Mouse (Mus musculus) heart, adult 2 months (tissue): ENCODE results near the gene Cyp2b10. TPM values are rescaled to one million over a fixed set of nuclear protein-coding genes. Genes with fewer than 3 reads are reported as not detected.

Experiments used
- DNase-seq, 2 experiments: peaks; one replicate each; pipeline ENCODE4 v3.0.0; 2021
- H3K27ac ChIP-seq: fragments of 200-600 bp; 2 replicates; pipeline ENCODE4 v1.8.1; 2022
- H3K27me3 ChIP-seq: fragments of 200-500 bp; 2 replicates; pipeline ENCODE4 v1.6.1; 2012; ENCODE audit warnings: mild to moderate bottlenecking, low read length, inconsistent platforms, mixed read lengths; ENCODE audit not compliant: control insufficient read depth, insufficient read depth
- H3K36me3 ChIP-seq: fragments of 200-500 bp; 2 replicates; pipeline ENCODE4 v1.6.1; 2012; ENCODE audit warnings: low read length, inconsistent platforms; ENCODE audit not compliant: control insufficient read depth, insufficient read depth
- H3K4me1 ChIP-seq: fragments of 200-500 bp; 2 replicates; pipeline ENCODE4 v1.6.1; 2011; ENCODE audit warnings: low read length; ENCODE audit not compliant: control insufficient read depth, insufficient read depth
- H3K4me3 ChIP-seq: fragments of 200-600 bp; 2 replicates; pipeline ENCODE4 v1.8.1; 2022
- H3K79me2 ChIP-seq: fragments of 200-500 bp; replicated peaks from 2 replicates; pipeline ENCODE4 v1.6.1; 2012; ENCODE audit warnings: mild to moderate bottlenecking, inconsistent platforms, low read length, moderate library complexity, mixed read lengths; ENCODE audit not compliant: control insufficient read depth, insufficient read depth
- H3K9ac ChIP-seq: fragments of 200-500 bp; 2 replicates; pipeline ENCODE4 v1.6.1; 2012; ENCODE audit warnings: low read depth, mild to moderate bottlenecking, control low read depth, inconsistent platforms, low read length, mixed read lengths
- CTCF ChIP-seq: fragments of 200-600 bp; IDR thresholded peaks from 2 replicates; pipeline ENCODE4 v1.8.1; 2022; ENCODE audit warnings: antibody characterized with exemption, mild to moderate bottlenecking, moderate library complexity
- EP300 ChIP-seq: fragments of 200-500 bp; IDR thresholded peaks from 2 replicates; pipeline ENCODE4 v1.6.1; 2011; ENCODE audit warnings: low read depth, low read length, control low read depth; ENCODE audit not compliant: insufficient read depth
- POLR2A ChIP-seq: fragments of 200-500 bp; IDR thresholded peaks from 2 replicates; pipeline ENCODE4 v1.6.1; 2011; ENCODE audit warnings: mild to moderate bottlenecking, low read depth, low read length, control low read depth; ENCODE audit not compliant: insufficient read depth
- WGBS: fragments of 180-500 bp; shearing (Covaris S2); methylation state at CpG from one replicate; pipeline ENCODE4 v1.1.7; 2018; 5-methylcytosine and 5-hydroxymethylcytosine counted together
- intact Hi-C: fragments of 180-260 bp; cut with DNase I; formaldehyde crosslinking; loops from one replicate; pipeline ENCODE4 v1.15.1; 2025
- polyA plus RNA-seq: library from polyadenylated mRNA; depleted of rRNA; stranded (reverse); fragments of >200 nt; gene quantifications from 2 replicates; pipeline ENCODE4 v1.2.3, GENCODE M21; 2012
- total RNA-seq, 2 experiments: library from RNA; stranded (reverse); gene quantifications; 2 replicates each; pipeline ENCODE4 v1.2.3; 2021

Gene Cyp2b10
- total and polyA plus RNA-seq, 3 experiments: 1.3 to 3.1 (median 1.8) TPM

- 84% methylated on average over 1 of the region's 1 CpGs for WGBS
- H3K4me3 ChIP-seq: no peak overlapping the region
- H3K27me3 ChIP-seq: no peaks in the 10 kb centered on the region
- no peak for DNase-seq
- no peak overlapping the region for H3K27ac ChIP-seq
- TF ChIP-seq EP300: no peak
- TF ChIP-seq POLR2A: no peak
- no peak for TF ChIP-seq CTCF
- H3K4me1 ChIP-seq: peaks cover 1% of the 10 kb centered on the region; the same call in 1 of the 2 replicates
- intact Hi-C loops: no loop called here
- no peak overlapping the region for H3K9ac ChIP-seq
- H3K36me3 ChIP-seq: no peaks in the 10 kb centered on the region
- H3K79me2 ChIP-seq: no peaks in the 10 kb centered on the region
Measured at GRCm38 (mm10) chr7:25884272-25884671, 13.1 kb upstream of the Cyp2b10 start.

GRCm38 (mm10) chr7:25887758-25888157 is 9.7 kb upstream of the Cyp2b10 start:
- intact Hi-C loops: no loop called here
- no peak for DNase-seq
- no peak overlapping the region for H3K27ac ChIP-seq
- H3K4me3 ChIP-seq: no peak overlapping the region
- H3K36me3 ChIP-seq: no peaks in the 10 kb centered on the region
- no peaks in the 10 kb centered on the region for H3K79me2 ChIP-seq
- H3K27me3 ChIP-seq: no peaks in the 10 kb centered on the region
- no peak overlapping the region for H3K9ac ChIP-seq
- TF ChIP-seq POLR2A (no peak), EP300 (no peak), CTCF (no peak)
- H3K4me1 ChIP-seq: peaks cover 1% of the 10 kb centered on the region; the same call in 1 of the 2 replicates
- WGBS: 65% methylated on average over 3 of the region's 3 CpGs

GRCm38 (mm10) chr7:25893159-25893558 is 4.3 kb upstream of the Cyp2b10 start:
- Histone ChIP-seq H3K9ac (no peak overlapping the region), H3K27ac (no peak overlapping the region), H3K4me3 (no peak overlapping the region), H3K27me3 (no peaks in the 10 kb centered on the region), H3K36me3 (no peaks in the 10 kb centered on the region), H3K79me2 (no peaks in the 10 kb centered on the region), H3K4me1 (no peaks in the 10 kb centered on the region)
- intact Hi-C loops: loop anchor here (1.0 kb wide), 1 partner anchor 20 kb away; no protein-coding TSS in a partner anchor
- WGBS: 78% methylated on average over 5 of the region's 5 CpGs
- no peak for TF ChIP-seq POLR2A
- no peak for TF ChIP-seq CTCF
- TF ChIP-seq EP300: no peak
- no peak for DNase-seq

- TF ChIP-seq POLR2A: no peak
- no peak for TF ChIP-seq EP300
- no peak for TF ChIP-seq CTCF
- intact Hi-C loops: no loop called here
Measured at GRCm38 (mm10) chr7:25895162-25895561, 2.3 kb upstream of the Cyp2b10 start.

GRCm38 (mm10) chr7:25898064-25898463 is 644 bp downstream of the Cyp2b10 start:
- Histone ChIP-seq H3K4me3 (no peak overlapping the region), H3K79me2 (no peaks in the 10 kb centered on the region), H3K9ac (no peak overlapping the region), H3K36me3 (no peaks in the 10 kb centered on the region), H3K4me1 (no peaks in the 10 kb centered on the region), H3K27me3 (no peaks in the 10 kb centered on the region), H3K27ac (no peak overlapping the region)
- 79% methylated on average over 7 of the region's 7 CpGs for WGBS
- DNase-seq: no peak
- intact Hi-C loops: no loop called here
- TF ChIP-seq CTCF: no peak
- no peak for TF ChIP-seq EP300
- TF ChIP-seq POLR2A: no peak

More at GRCm38 (mm10) chr7:25895162-25895561, 2.3 kb upstream of the Cyp2b10 start:
- no peaks in the 10 kb centered on the region for H3K27me3 ChIP-seq
- no peak overlapping the region for H3K4me3 ChIP-seq
- H3K79me2 ChIP-seq: no peaks in the 10 kb centered on the region
- 50% methylated on average over 1 of the region's 1 CpGs for WGBS
- DNase-seq: no peak
- no peak overlapping the region for H3K9ac ChIP-seq
- H3K36me3 ChIP-seq: no peaks in the 10 kb centered on the region
- H3K4me1 ChIP-seq: no peaks in the 10 kb centered on the region
- H3K27ac ChIP-seq: no peak overlapping the region

- DNase-seq: peak in 1 of 2 experiments; percentile 16
- H3K9ac ChIP-seq: no peak overlapping the region
- no peak overlapping the region for H3K4me3 ChIP-seq
- H3K79me2 ChIP-seq: no peaks in the 10 kb centered on the region
- no peak overlapping the region for H3K27ac ChIP-seq
- 21% methylated on average over 8 of the region's 8 CpGs for WGBS
- H3K36me3 ChIP-seq: no peaks in the 10 kb centered on the region
- no peaks in the 10 kb centered on the region for H3K4me1 ChIP-seq
- TF ChIP-seq CTCF (no peak), EP300 (no peak), POLR2A (no peak)
- H3K27me3 ChIP-seq: no peaks in the 10 kb centered on the region
- intact Hi-C loops: loop anchor here (5.0 kb wide), 1 partner anchor 45 kb away; no protein-coding TSS in a partner anchor
Measured at GRCm38 (mm10) chr7:25902061-25902690, 4.8 kb downstream of the Cyp2b10 start.
